Mouse (Mus musculus): ENCODE results near the gene Aqp9.

Aqp9 gene

DNA sequence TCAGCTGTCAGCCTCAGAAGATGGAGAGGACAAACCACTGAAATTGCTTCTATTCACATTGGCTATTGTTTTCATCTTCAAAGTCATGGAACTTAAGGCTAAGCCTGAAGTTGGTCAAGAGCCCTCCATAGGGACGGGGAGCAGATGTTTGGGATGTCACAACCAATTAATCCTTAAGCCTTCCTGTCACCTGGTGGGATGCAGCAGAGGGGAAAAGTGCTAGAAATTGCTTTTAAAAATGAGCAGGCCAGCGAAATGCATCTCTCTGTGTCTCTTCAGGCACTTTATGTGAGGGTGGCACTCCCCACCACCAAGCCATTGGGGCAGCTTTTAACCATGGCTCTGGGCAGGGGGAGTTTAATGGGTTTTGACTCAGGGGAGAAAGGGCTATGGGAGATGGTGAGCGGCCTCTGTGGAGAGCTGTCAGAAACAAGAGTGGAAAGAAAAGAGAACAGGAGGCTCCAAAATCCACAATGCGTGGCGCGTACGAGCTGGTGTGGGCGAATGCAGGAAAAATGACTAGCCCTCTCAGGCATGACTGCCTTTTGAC, 104.1 kb downstream of the Aqp9 start:
- no peak for DNase-seq

- no peak for DNase-seq
Observed at GRCm38 (mm10) chr9:71063551-71063950, 104.9 kb downstream of the Aqp9 start.

DNA sequence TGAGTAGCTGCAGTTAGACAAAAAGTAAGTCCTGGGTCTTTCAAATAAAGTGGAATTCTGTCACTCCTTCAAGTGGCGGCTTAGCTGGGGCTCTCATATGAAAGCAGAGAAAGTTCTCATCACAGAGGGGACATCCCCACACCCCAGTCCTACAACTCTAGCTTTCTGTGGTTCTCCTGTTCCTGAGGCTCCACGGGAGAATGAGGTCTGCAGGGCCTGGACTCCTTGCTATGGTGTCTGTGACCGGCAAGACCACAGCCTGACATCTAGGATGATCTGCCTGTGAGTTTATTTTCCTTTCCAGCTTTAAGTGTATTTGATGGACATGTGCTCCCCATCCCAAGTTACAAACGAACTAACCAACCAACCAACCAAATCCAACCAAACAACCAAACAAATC, 105.5 kb downstream of the Aqp9 start:
- no peak for DNase-seq

- DNase-seq = no peak
Observed at GRCm38 (mm10) chr9:71062301-71062700, 106.2 kb downstream of the Aqp9 start.

Measured in thymus, postnatal 25 days (tissue).